Mouse (Mus musculus): ENCODE measurements at regions not wholly inside any gene's neighbourhood (a gene's known extent, or its start where the extent isn't known, plus 50 kb on each side); places are given as distances from the start of the nearest gene placed in this dataset.

DNA sequence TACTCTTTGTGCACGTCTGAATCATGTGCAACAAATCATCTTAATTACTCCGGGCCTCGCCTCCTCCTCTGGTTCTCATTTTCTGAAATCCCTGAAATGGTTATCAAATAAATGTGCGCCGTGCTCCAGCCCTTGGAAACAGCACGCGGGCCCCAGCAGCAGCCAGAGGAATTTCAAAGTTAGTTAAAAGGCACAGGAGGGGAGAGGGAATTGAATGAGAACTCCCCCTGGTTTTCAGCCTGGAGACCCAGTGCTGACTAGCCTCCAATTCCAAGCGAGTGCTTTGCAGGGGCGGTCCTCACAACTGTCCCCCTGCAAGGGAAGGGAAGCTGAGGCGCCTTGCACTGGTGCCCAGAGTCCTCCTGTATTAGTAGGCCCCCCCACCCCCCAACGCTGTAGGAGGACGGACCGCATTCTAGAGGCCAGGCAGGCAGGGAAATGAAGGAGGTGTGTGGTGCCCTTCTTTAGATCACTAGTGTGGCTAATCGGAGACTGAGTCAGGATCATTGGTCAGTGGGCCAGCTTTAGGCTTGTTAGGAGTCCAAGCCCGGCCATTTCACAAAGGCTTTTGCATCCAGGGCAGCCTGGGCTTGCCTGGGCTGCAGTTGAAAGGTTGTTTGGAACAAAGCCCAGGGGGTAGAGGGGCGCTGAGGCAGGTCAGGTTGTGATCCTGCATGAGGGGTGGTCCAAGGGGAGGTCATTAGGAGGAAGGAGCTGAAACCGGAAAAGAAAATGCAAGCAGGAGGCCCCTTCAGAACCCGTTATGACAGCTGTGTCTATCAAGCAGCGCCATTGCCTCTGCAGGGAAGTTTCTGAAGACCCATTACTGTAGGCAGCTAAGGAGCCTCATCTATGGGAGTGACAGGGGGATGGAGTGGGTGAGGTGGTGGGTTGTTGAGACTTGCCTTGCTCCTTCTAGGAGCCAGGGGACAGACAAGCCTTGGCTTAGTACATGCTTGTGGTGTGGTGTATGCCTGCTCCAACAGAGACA lies 80.3 kb upstream of the Igfbp7 start:
- ATAC-seq (replicated peaks; ENCODE audit: poor library complexity), result no peak

GRCm38 (mm10) chr5:77483053-77483717 lies 75.3 kb upstream of the Igfbp7 start:
- peak; percentile 94 for ATAC-seq (replicated peaks; ENCODE audit: poor library complexity)

- no peak for ATAC-seq (replicated peaks; ENCODE audit: poor library complexity)
Measured at GRCm38 (mm10) chr5:77481811-77482210, 74.0 kb upstream of the Igfbp7 start.

DNA sequence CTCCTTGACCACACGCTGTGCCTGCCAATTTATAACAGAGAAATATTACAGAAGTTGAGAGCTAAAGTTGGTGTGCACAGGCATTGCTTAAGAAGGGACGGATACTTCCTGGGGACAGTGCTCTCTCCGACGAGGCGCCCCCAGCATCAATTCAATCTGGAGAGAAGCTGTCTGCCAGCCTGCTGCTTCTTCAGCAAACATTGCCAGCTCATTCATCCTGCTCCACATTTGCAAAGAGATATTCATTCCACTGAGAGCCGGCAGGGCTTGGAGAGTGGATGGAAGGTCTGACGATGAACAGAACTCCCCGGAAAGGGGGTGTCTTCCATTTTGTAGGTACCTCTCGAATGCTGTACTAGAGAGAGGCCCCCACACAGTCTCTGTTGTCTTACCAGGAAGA lies 70.0 kb upstream of the Igfbp7 start:
- no peak for ATAC-seq (replicated peaks; ENCODE audit: poor library complexity)

DNA sequence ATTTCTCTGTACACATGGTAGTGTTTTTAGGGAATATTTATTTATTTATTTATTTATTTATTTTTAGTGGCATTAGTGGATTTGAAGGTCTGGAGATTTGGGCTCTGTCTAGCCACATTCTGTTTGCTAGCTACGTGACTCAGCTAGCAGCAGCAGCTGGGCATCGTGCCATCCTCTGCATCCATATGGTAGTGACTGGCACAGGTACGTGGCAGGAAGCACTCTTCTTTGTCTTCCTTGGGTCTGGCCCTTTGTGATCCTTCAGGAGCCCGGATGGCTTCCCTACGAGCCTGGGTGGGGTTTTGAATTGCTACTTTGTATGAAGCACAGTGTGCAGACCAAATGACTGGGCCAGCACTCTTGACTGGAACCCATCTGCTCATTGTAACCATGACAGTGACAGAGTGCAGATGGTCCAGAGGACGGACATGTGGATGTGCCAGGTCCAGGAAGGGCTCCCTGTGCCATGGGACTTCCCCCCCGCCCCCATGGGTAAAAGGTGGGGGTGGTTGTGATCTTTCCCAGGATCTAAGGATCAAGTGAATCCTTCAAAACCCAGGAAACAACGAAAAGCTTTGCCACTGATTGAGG lies 66.2 kb upstream of the Igfbp7 start:
- ATAC-seq (replicated peaks; ENCODE audit: poor library complexity), result no peak

GRCm38 (mm10) chr5:77469236-77469766 lies 61.5 kb upstream of the Igfbp7 start:
- no peak for ATAC-seq (replicated peaks; ENCODE audit: poor library complexity)

DNA sequence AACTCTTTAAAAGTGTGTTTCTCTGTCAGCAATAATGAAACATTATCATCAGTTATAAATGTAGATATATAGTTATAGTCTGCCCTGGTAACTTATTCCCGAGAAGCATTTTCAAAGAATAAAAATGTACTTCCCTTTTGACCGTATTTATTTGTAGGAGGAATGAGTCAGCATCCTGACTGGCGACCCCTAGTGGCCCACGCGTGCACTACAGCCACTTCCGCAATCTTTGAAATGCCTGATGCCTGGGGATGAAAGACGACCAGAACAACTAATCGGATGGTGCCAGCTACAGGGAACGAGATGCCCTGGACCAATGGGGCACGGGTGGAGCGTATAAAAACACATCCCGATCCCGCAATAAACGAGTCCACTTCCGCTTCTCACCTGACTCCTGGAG lies 60.6 kb upstream of the Igfbp7 start:
- ATAC-seq (replicated peaks; ENCODE audit: poor library complexity), result peak; percentile 92

- ATAC-seq (replicated peaks; ENCODE audit: poor library complexity), result peak; percentile 56
Measured at GRCm38 (mm10) chr5:77464851-77465548, 57.2 kb upstream of the Igfbp7 start.

DNA sequence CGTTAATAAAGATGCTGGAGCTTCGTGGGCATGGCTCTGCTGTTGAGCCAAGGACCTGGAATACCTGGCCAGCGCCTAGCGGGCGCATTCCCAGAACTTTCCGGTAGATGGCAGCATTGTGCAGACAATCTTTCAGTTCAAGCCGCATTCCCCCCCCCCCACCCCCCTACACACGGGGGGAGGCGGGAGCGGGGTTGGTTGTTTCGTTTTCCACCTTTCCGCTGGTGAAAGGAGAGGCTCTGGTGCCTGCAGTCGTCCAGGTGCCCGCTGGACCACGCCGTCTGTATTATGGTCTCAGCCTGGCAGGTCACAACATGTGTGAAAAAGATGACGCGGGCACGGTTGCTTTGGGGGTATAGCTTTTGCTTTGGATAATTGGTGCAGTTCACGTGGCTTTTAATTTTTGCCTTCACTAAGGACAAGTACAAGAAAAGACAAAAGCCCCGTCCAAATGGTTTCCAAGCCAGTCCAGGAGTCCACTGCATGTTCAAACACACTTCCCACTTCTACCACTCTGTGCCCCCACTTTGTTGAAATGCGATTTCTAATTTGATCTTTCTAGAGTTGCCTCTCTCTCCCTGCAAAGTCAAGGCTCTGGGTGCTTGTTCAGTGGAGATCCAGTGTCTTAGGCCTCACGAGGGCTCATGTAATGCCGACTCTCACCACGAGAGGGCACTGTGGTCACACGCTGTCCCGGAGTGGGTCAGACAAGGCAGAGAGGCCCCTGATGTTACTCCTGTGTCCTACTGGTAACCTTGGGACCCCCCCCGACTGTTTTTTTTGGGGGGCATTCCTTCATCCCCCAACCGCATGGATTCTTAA lies 52.3 kb upstream of the Igfbp7 start:
- peak; percentile 92 for ATAC-seq (replicated peaks; ENCODE audit: poor library complexity)
